8 mouse cellular contexts compared by ENCODE assay signal in the genomic region with DNA sequence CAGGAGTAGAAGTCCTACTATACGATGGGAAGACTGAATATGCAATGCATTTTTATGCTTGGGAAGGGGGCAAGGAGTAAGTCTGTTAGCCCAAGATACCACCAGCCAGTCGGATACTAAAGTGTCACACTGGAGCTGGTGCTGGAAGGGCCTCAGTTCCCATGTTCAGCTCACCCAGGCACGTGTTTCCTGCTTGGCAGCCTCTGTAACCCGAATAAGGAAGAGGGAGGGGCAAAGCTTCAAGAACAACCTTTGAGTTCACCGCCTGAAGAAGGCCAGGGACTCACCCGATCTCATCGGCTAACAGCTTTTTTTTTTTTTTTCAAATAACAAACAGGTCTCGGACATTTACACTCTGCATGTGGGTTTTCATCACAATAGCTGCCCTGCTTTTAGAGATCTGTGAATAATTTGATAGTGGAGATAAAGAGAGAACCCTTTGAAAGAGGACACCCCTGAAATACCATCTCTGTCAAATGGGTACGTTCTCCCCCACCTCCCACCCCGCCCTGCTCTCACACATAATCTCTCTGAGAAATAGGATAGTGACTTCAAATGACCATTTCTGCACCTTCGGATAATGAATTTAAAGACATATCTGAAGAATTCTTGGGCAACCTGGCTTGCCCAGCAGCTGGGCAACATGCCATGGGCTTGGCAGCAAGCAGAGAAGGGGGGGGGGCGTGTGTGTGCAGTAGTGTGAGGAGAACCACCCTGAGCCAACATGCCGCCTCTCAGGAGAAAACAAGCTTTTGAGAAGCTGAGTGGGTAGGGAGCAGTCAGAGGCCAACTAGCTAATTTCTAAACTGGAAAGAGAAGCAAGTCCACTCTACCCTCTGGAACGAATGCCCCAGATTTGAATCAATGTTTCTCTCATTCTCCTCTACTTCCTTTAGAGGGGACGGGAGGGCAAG.
DNase-seq lines count a peak whose midpoint lies in the region; ATAC-seq and TF ChIP-seq lines count a peak whose summit lies in the region.

No protein-coding gene starts in this region.

- no peak for ATAC-seq in hindbrain, embryonic 13.5 days (ENCODE audit: low FRiP score)

- no peak overlapping the region for H3K4me3 ChIP-seq in left cerebral cortex, adult 2 months
- no peak overlapping the region for H3K4me3 ChIP-seq in hindbrain, embryonic 13.5 days
- H3K4me3 ChIP-seq in midbrain, embryonic 10.5 days: no peak overlapping the region

- H3K4me1 ChIP-seq in hindbrain, embryonic 13.5 days (replicated peaks): 0 out of 2 replicates have a peak, but pooled peaks cover 4% of the 10 kb centered on the region
- H3K4me1 ChIP-seq in midbrain, embryonic 10.5 days: no peaks in the 10 kb centered on the region

- no peak overlapping the region for H3K4me2 ChIP-seq in hindbrain, embryonic 13.5 days

- peak overlapping the region; percentile 38 for H3K27ac ChIP-seq in left cerebral cortex, adult 2 months
- H3K27ac ChIP-seq in hindbrain, embryonic 13.5 days: no peak overlapping the region
- H3K27ac ChIP-seq in midbrain, embryonic 10.5 days (replicated peaks): no peak overlapping the region

- H3K9ac ChIP-seq in hindbrain, embryonic 13.5 days: no peak overlapping the region

- intact Hi-C loops in left cerebral cortex, adult 2 months (cut with DNase I): no loop called here

- TF ChIP-seq CTCF in left cerebral cortex, adult 2 months (IDR thresholded peaks at IDR 0.05): no peak

- no peak for DNase-seq in left cerebral cortex, adult 2 months (ENCODE audit: extremely low spot score in 1 of 2, low spot score in 2 of 2)
- DNase-seq in left cerebral cortex, adult 8-10 months (ENCODE audit: low spot score in 2 of 2): no peak
- peak; percentile 64 for DNase-seq in adrenal gland, postnatal 14 days
- DNase-seq in heart, postnatal 4 days: peak; percentile 37
- peak; percentile 69 for DNase-seq in lung, postnatal 25 days (ENCODE audit: low spot score)
- no peak for DNase-seq in midbrain, embryonic 10.5 days (ENCODE audit: low spot score)
- no peak for DNase-seq in layer of hippocampus, adult 18-20 months (ENCODE audit: low spot score in 2 of 2)

- WGBS in hindbrain, embryonic 13.5 days: 73% methylated on average over 15 of the region's 15 CpGs
- WGBS in midbrain, embryonic 10.5 days: 79% methylated on average over 15 of the region's 15 CpGs

- H3K36me3 ChIP-seq in hindbrain, embryonic 13.5 days: no peaks in the 10 kb centered on the region
- no peaks in the 10 kb centered on the region for H3K36me3 ChIP-seq in midbrain, embryonic 10.5 days

- H3K27me3 ChIP-seq in hindbrain, embryonic 13.5 days: no peaks in the 10 kb centered on the region
- no peaks in the 10 kb centered on the region for H3K27me3 ChIP-seq in midbrain, embryonic 10.5 days (ENCODE audit: low read depth, poor library complexity, severe bottlenecking)

- peaks cover 9% of the 10 kb centered on the region; the same call in 1 of the 2 replicates for H3K9me3 ChIP-seq in hindbrain, embryonic 13.5 days
- peaks cover 4% of the 10 kb centered on the region; the same call in 1 of the 2 replicates for H3K9me3 ChIP-seq in midbrain, embryonic 10.5 days (replicated peaks)

Comparison
In these comparisons a context has a peak if more than half of its experiments do, and no peak if none do; other contexts are left out.
1. DNase-seq: peak in adrenal gland, postnatal 14 days (single experiment), heart, postnatal 4 days (single experiment) and lung, postnatal 25 days (single experiment); none in left cerebral cortex, adult 2 months (0 of 2), left cerebral cortex, adult 8-10 months (0 of 2), midbrain, embryonic 10.5 days (single experiment) and layer of hippocampus, adult 18-20 months (0 of 2).